Mouse (Mus musculus) forebrain, embryonic 10.5 days (tissue): ENCODE measurements at regions not wholly inside any gene's neighbourhood (a gene's known extent, or its start where the extent isn't known, plus 50 kb on each side); places are given as distances from the start of the nearest gene placed in this dataset.
A peak's percentile ranks its signal among the peaks of the same experiment; 100 is the strongest.

ENCODE experiments used
- DNase-seq: peaks from one replicate; pipeline ENCODE4 v3.0.0-alpha.2; 2017; ENCODE audit warnings: low spot score; ENCODE audit errors: extremely low spot score
- H3K27ac ChIP-seq: fragments of 300-500 bp; sonication (generic); 2 replicates; pipeline ENCODE4 v1.5.1; 2016; ENCODE audit warnings: mild to moderate bottlenecking
- H3K27me3 ChIP-seq: fragments of 300-500 bp; sonication (generic); 2 replicates; pipeline ENCODE4 v1.6.1; 2016; ENCODE audit warnings: mild to moderate bottlenecking; ENCODE audit not compliant: poor library complexity, severe bottlenecking
- H3K36me3 ChIP-seq: fragments of 300-500 bp; sonication (generic); replicated peaks from 2 replicates; pipeline ENCODE4 v1.6.1; 2016; ENCODE audit warnings: mild to moderate bottlenecking, moderate library complexity
- H3K4me1 ChIP-seq: fragments of 300-500 bp; sonication (generic); 2 replicates; pipeline ENCODE4 v1.6.1; 2016
- H3K4me3 ChIP-seq: fragments of 300-500 bp; sonication (generic); 2 replicates; pipeline ENCODE4 v1.5.1; 2016; ENCODE audit warnings: mild to moderate bottlenecking, moderate library complexity
- H3K9me3 ChIP-seq: fragments of 300-500 bp; sonication (generic); 2 replicates; pipeline ENCODE4 v1.6.1; 2016; ENCODE audit warnings: mild to moderate bottlenecking, moderate library complexity
- WGBS: fragments of 180-500 bp; shearing (Covaris S2); methylation state at CpG from one replicate; pipeline ENCODE4 v1.1.7; 2016; 5-methylcytosine and 5-hydroxymethylcytosine counted together

GRCm38 (mm10) chr9:61143101-61143500 lies 229.1 kb upstream of the Tle3 start:
- Histone ChIP-seq H3K27me3 (peaks cover 67% of the 10 kb centered on the region), H3K36me3 (no peaks in the 10 kb centered on the region), H3K27ac (no peak overlapping the region), H3K4me3 (no peak overlapping the region), H3K4me1 (no peaks in the 10 kb centered on the region), H3K9me3 (no peaks in the 10 kb centered on the region)
- DNase-seq, result no peak
- WGBS, result 91% methylated on average over 6 of the region's 6 CpGs

- Histone ChIP-seq H3K9me3 (no peaks in the 10 kb centered on the region), H3K4me1 (no peaks in the 10 kb centered on the region), H3K27me3 (peaks cover 59% of the 10 kb centered on the region), H3K36me3 (no peaks in the 10 kb centered on the region), H3K4me3 (no peak overlapping the region), H3K27ac (no peak overlapping the region)
- DNase-seq, result no peak
- WGBS, result 88% methylated on average over 11 of the region's 11 CpGs
Measured at GRCm38 (mm10) chr9:61144685-61145318, 227.4 kb upstream of the Tle3 start.

GRCm38 (mm10) chr9:61145738-61146137 lies 226.4 kb upstream of the Tle3 start:
- 94% methylated on average over 8 of the region's 8 CpGs for WGBS
- H3K27ac ChIP-seq, result no peak overlapping the region
- DNase-seq, result no peak
- H3K4me1 ChIP-seq, result no peaks in the 10 kb centered on the region
- no peaks in the 10 kb centered on the region for H3K9me3 ChIP-seq
- H3K27me3 ChIP-seq, result peaks cover 61% of the 10 kb centered on the region
- no peaks in the 10 kb centered on the region for H3K36me3 ChIP-seq
- H3K4me3 ChIP-seq, result no peak overlapping the region

- peaks cover 78% of the 10 kb centered on the region for H3K27me3 ChIP-seq
- 81% methylated on average over 4 of the region's 4 CpGs for WGBS
- H3K36me3 ChIP-seq, result no peaks in the 10 kb centered on the region
- H3K9me3 ChIP-seq, result no peaks in the 10 kb centered on the region
- H3K27ac ChIP-seq, result no peak overlapping the region
- H3K4me3 ChIP-seq, result no peak overlapping the region
- peaks cover 24% of the 10 kb centered on the region for H3K4me1 ChIP-seq
- DNase-seq, result no peak
Measured at GRCm38 (mm10) chr9:61151201-61151600, 221.0 kb upstream of the Tle3 start.

GRCm38 (mm10) chr9:61151901-61152337 lies 220.2 kb upstream of the Tle3 start:
- Histone ChIP-seq H3K27me3 (peaks cover 78% of the 10 kb centered on the region), H3K9me3 (no peaks in the 10 kb centered on the region; the same call in 1 of the 2 replicates), H3K36me3 (no peaks in the 10 kb centered on the region), H3K27ac (no peak overlapping the region), H3K4me3 (no peak overlapping the region), H3K4me1 (peaks cover 25% of the 10 kb centered on the region)
- no peak for DNase-seq
- WGBS, result 82% methylated on average over 12 of the region's 12 CpGs

- WGBS, result 22% methylated on average over 6 of the region's 6 CpGs
- Histone ChIP-seq H3K27ac (peak overlapping the region; percentile 35; the same call in 1 of the 2 replicates), H3K27me3 (peaks cover 95% of the 10 kb centered on the region), H3K36me3 (no peaks in the 10 kb centered on the region), H3K4me3 (no peak overlapping the region), H3K4me1 (peaks cover 41% of the 10 kb centered on the region), H3K9me3 (no peaks in the 10 kb centered on the region; the same call in 1 of the 2 replicates)
- DNase-seq, result peak; percentile 28
Measured at GRCm38 (mm10) chr9:61154721-61155120, 217.4 kb upstream of the Tle3 start.

- Histone ChIP-seq H3K4me1 (peaks cover 41% of the 10 kb centered on the region), H3K4me3 (no peak overlapping the region), H3K36me3 (no peaks in the 10 kb centered on the region), H3K27ac (no peak overlapping the region), H3K27me3 (peaks cover 95% of the 10 kb centered on the region), H3K9me3 (no peaks in the 10 kb centered on the region; the same call in 1 of the 2 replicates)
- WGBS, result 78% methylated on average over 14 of the region's 14 CpGs
- no peak for DNase-seq
Measured at GRCm38 (mm10) chr9:61155851-61156250, 216.3 kb upstream of the Tle3 start.

GRCm38 (mm10) chr9:61158192-61158770 lies 213.9 kb upstream of the Tle3 start:
- peak overlapping the region; percentile 37; the same call in 1 of the 2 replicates for H3K27ac ChIP-seq
- H3K4me3 ChIP-seq, result no peak overlapping the region
- H3K4me1 ChIP-seq, result peaks cover 56% of the 10 kb centered on the region
- peaks cover 98% of the 10 kb centered on the region for H3K27me3 ChIP-seq
- H3K9me3 ChIP-seq, result no peaks in the 10 kb centered on the region; the same call in 1 of the 2 replicates
- no peaks in the 10 kb centered on the region for H3K36me3 ChIP-seq
- 71% methylated on average over 10 of the region's 10 CpGs for WGBS
- DNase-seq, result no peak

GRCm38 (mm10) chr9:61159159-61159558 lies 213.0 kb upstream of the Tle3 start:
- 92% methylated on average over 2 of the region's 2 CpGs for WGBS
- Histone ChIP-seq H3K9me3 (no peaks in the 10 kb centered on the region; the same call in 1 of the 2 replicates), H3K27me3 (peaks cover 92% of the 10 kb centered on the region), H3K27ac (no peak overlapping the region), H3K36me3 (no peaks in the 10 kb centered on the region), H3K4me3 (no peak overlapping the region), H3K4me1 (peaks cover 61% of the 10 kb centered on the region)
- no peak for DNase-seq

- WGBS, result 88% methylated on average over 10 of the region's 10 CpGs
- no peak overlapping the region for H3K27ac ChIP-seq
- peaks cover 61% of the 10 kb centered on the region for H3K4me1 ChIP-seq
- no peak overlapping the region for H3K4me3 ChIP-seq
- no peaks in the 10 kb centered on the region; the same call in 1 of the 2 replicates for H3K9me3 ChIP-seq
- peaks cover 91% of the 10 kb centered on the region for H3K27me3 ChIP-seq
- no peak for DNase-seq
- no peaks in the 10 kb centered on the region for H3K36me3 ChIP-seq
Measured at GRCm38 (mm10) chr9:61159616-61160015, 212.6 kb upstream of the Tle3 start.

- Histone ChIP-seq H3K27ac (no peak overlapping the region), H3K9me3 (no peaks in the 10 kb centered on the region), H3K36me3 (no peaks in the 10 kb centered on the region), H3K4me1 (peaks cover 51% of the 10 kb centered on the region), H3K4me3 (no peak overlapping the region), H3K27me3 (peaks cover 90% of the 10 kb centered on the region)
- no peak for DNase-seq
- WGBS, result 89% methylated on average over 10 of the region's 10 CpGs
Measured at GRCm38 (mm10) chr9:61162884-61163283, 209.3 kb upstream of the Tle3 start.

- WGBS, result 61% methylated on average over 19 of the region's 19 CpGs
- DNase-seq, result peak; percentile 30
- peak overlapping the region; percentile 36 for H3K27ac ChIP-seq
- peaks cover 89% of the 10 kb centered on the region for H3K27me3 ChIP-seq
- H3K4me3 ChIP-seq, result no peak overlapping the region
- no peaks in the 10 kb centered on the region for H3K36me3 ChIP-seq
- H3K4me1 ChIP-seq, result peaks cover 42% of the 10 kb centered on the region
- no peaks in the 10 kb centered on the region for H3K9me3 ChIP-seq
Measured at GRCm38 (mm10) chr9:61163671-61164288, 208.4 kb upstream of the Tle3 start.
